Mouse (Mus musculus): Measurements from ENCODE around the gene Zfp746.
A peak's percentile ranks its signal among the peaks of the same experiment; 100 is the strongest.

Zfp746 gene

DNA sequence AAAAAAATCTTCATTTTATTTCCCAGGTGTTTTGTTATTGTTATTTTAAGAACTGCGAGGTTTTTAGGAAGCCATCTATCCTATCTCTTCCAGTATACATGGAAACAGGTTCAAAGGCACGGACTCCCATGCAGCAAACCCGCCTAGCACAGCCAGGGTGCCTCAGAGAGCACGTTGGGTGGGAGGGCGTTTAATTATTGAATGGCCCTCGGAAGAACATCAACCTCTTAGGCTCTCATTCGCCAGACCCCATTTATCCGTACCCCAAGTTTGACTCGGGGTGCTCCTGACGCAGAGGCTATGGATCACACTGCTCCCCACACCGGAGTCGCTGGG, 39.3 kb downstream of the Zfp746 start:
- DNase-seq (ENCODE audit: low spot score): peak; percentile 44

DNA sequence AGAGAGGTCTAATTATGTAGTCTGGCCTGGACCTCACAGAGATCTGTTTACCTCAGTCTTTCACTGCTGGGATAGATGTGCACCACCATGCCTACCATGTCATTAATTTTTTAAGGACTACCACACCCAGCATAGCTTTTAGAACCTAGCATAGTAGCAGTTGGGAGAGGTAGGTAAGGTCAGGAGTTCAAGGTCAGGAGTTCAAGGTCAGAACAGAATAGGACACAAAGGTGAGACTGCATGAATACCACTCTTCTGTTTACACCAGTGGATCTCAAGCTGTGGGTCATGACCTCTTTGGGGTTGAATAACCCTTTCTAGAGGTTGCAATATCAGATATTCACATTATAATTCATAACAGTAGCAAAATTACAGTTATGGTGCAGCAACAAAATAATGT, 53.7 kb downstream of the Zfp746 start:
- DNase-seq (ENCODE audit: low spot score): no peak

DNA sequence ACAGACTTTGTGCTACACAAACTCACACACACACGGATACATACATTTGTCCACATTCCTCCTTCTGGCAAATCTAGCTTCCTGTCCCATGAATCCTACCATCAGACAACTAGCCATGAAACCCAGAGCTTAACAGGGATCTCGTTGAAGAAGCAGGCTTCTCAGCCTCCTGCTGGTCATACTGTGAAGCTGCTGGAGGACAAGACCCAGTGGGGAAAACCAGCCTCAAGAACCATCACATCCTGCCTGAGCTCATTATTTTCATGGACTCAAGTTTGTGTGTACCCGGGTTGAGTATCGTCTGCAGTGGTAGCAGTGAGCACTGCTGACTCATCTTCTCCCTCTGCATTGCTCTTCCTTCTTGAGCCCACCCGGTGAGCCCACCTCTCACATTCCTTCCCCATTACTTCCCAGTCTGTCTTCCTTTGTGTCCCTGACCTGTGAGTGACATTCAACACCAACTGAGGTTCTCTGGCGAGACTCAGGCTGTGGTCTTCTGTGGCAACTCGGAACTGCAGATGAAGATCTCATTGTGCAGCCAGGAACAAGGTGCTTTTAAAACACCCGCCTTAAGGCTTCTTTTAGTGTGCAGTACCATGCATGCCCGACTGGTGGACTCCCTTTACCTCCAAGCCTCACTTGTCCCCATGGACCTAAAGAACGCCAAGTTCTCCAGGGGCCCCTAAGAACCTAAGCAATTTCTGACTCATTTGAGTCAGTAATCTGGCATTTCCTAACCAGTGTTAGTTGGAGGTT, 60.3 kb downstream of the Zfp746 start:
- DNase-seq (ENCODE audit: low spot score): no peak

DNA sequence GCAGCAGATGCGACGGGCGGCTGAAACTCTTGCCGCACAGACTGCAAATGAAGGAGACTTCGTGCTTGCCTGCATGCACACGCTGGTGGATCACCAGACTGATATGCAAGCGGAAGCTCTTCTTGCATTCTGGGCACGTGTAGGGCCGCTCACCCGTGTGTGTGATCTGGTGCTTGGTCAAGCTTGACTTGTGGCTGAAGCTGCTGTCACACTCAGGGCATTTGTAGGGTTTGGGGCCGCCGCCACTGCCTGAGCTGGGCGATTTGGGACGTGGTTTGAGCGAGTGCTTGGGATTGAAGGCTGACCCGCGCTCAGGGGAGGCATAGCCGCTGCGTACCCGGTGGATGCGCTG, 61.4 kb downstream of the Zfp746 start:
- no peak for DNase-seq (ENCODE audit: low spot score)

DNA sequence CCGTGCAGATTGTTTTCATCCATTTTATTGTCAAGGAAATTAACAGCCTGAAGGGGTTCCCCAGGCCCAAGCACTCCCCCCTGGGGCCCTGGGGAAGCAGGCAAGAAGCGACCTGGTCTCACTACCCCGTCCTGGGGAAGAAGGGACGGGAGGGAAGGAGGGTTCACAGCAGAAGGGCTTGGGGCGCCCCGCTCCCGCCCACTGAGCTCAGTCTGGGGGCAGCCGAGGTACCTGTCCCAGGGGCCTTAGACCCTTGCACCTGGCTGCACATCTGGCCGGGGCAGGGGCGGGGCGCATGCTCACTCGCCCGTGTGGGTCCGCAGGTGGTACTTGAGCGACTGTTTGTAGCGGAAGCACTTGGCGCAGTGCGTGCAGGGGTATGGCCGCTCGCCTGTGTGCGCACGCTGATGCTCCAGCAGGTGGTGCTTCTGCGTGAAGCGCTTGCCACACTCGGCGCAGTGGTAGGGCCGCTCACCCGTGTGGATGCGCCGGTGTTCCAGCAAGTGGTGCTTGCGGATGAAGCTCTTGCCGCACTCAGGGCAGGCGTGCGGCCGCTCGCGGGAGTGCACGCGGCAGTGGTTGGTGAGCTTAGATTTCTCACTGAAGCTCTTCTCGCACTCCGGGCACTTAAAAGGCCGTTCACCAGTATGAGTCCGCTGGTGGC, 61.9 kb downstream of the Zfp746 start:
- no peak for DNase-seq (ENCODE audit: low spot score)

DNA sequence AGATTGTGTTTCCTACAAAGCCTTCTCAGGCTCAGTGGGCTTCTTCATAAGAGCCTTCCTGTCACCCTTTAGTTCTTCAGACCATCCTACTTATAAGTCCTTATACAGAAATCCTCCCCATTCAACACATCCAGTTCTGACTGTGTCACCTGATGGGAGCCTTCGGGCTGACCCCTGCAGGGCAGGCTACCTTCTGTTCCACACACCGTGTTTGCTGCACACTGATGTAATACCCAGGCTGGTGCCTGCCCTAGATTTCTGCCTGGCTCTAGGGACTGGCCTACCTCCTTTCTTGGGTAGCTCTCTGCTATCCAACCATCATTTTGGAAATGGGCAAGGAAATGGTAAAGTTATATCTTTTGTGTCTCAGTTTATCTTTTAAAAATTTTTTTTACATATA, 63.7 kb downstream of the Zfp746 start:
- no peak for DNase-seq (ENCODE audit: low spot score)

DNA sequence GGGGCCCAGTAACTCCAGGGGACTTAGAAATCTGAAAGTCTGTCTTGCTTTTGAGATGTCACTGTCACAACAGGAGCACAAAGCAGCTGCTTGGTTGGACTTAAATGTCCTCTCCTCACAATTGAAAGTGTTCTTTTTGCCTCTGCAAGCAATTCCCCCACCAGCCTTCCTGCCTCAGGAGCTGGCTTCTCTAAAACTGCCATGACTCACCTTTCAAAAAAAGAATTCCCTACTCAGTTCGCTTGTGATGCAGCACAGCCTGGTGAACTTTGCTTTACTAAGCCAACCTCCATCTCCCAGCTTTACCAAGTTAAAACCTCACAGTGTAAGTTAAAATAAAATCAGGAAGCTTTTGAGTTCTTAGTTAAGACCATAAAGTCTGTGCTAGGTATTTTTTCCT, 64.7 kb downstream of the Zfp746 start:
- no peak for DNase-seq (ENCODE audit: low spot score)

DNA sequence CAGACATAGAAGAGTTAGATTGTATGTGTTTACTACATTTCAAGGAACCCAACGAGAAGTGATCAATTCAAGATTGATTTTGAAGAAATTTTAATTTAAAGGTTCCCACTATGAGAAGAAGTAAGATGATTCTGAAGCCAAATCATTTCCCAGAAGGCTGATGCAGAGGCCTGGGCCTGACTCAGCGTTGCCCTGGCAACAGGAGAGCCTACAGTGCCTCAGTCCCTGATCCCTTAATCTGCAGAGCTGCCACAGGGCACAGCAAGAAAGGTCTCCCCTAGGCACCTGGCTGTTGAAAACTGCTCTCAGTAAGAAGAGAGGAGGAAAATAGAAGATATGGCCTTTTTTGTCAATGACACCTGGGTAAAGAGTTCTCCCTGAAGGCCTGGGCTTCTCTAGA, 66.4 kb downstream of the Zfp746 start:
- DNase-seq (ENCODE audit: low spot score): no peak

DNA sequence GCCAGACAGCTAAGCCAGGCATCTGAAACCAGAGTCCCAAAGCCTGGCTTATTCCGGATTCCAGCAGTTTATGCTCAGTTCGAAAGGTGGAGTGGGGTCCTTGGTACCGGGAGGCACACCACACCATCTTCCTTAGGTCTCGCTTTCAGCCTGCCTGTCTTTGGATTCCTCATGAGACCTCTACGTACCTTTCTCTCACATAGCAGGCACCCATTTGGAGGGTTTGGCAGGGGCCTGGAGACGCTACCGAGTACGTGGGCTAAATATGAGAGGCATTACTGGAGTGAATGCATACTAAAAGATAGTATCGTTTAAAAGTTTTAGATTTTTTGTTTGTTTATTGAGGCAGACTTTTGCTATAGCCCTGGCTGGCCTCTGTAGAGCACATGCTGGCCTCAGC, 69.6 kb downstream of the Zfp746 start:
- DNase-seq (ENCODE audit: low spot score): no peak

DNA sequence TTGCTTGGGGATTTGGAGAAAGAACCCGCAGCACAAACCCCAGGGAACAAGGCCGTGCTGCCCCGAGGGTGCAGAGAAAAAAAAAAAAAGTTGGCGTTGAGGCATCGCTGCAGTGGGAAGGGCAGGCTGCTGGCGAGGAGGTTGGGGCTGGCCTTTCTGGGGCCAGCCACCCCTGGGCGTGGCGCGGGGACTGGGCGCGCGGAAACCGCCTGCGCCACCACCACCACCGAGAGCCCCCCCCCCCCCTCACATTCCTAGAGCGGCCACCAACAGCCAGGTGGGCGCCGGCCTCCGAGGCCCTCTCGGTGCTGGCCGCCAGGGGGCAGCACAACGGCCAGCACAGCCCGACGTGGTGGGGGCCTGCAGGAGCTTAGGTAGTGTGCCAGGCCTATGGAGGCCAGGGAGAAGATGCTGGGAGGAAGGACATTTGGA, 70.3 kb downstream of the Zfp746 start:
- peak; percentile 76 for DNase-seq (ENCODE audit: low spot score)

Measured in embryo, embryonic 10 days (tissue).